Mouse (Mus musculus) spleen, postnatal 4 days (tissue): Measurements from ENCODE around the gene Hoga1.

Experiments used
- DNase-seq, 2 experiments: peaks; one replicate each; pipeline ENCODE4 v3.0.0; 2022; ENCODE audit warnings: low spot score in 2 of 2

The Hoga1 gene

GRCm38 (mm10) chr19:42021681-42022541 is 23.5 kb upstream of the Hoga1 start:
- DNase-seq = no peak

GRCm38 (mm10) chr19:42022542-42022848 is 22.9 kb upstream of the Hoga1 start:
- no peak for DNase-seq

- peak; percentile 70 to 87 for DNase-seq
Observed at GRCm38 (mm10) chr19:42026158-42026557, 19.3 kb upstream of the Hoga1 start.

GRCm38 (mm10) chr19:42031112-42031511 is 14.3 kb upstream of the Hoga1 start:
- DNase-seq = no peak

GRCm38 (mm10) chr19:42033611-42034010 is 11.8 kb upstream of the Hoga1 start:
- no peak for DNase-seq

- DNase-seq = no peak
Observed at GRCm38 (mm10) chr19:42034146-42034775, 11.1 kb upstream of the Hoga1 start.

GRCm38 (mm10) chr19:42034881-42035455 is 10.4 kb upstream of the Hoga1 start:
- DNase-seq = no peak

GRCm38 (mm10) chr19:42035456-42036248 is 9.8 kb upstream of the Hoga1 start, which contains the start of gene Ankrd2:
Gene Ankrd2, plus strand, starts transcription at chr19:42036000.
- peak; percentile 74 to 86 for DNase-seq

GRCm38 (mm10) chr19:42036357-42036756 is 9.1 kb upstream of the Hoga1 start:
- DNase-seq = no peak

- DNase-seq = no peak
Observed at GRCm38 (mm10) chr19:42037167-42037702, 8.2 kb upstream of the Hoga1 start.

GRCm38 (mm10) chr19:42038310-42038709 is 7.1 kb upstream of the Hoga1 start:
- DNase-seq = no peak

- DNase-seq = no peak
Observed at GRCm38 (mm10) chr19:42043988-42044387, 1.4 kb upstream of the Hoga1 start.

- no peak for DNase-seq
Observed at GRCm38 (mm10) chr19:42050251-42050650, 4.8 kb downstream of the Hoga1 start.

- no peak for DNase-seq
Observed at GRCm38 (mm10) chr19:42051351-42051750, 5.9 kb downstream of the Hoga1 start.

- DNase-seq = no peak
Observed at GRCm38 (mm10) chr19:42051948-42052347, 6.5 kb downstream of the Hoga1 start, which contains the start of gene 4933411K16Rik. Gene 4933411K16Rik, plus strand, starts transcription at chr19:42052248.

- DNase-seq = no peak
Observed at GRCm38 (mm10) chr19:42054255-42054654, 8.8 kb downstream of the Hoga1 start.

GRCm38 (mm10) chr19:42055881-42056280 is 10.5 kb downstream of the Hoga1 start:
- DNase-seq = no peak

GRCm38 (mm10) chr19:42056719-42057409 is 11.5 kb downstream of the Hoga1 start:
- DNase-seq = no peak

- DNase-seq = no peak
Observed at GRCm38 (mm10) chr19:42058426-42058825, 13.0 kb downstream of the Hoga1 start.

GRCm38 (mm10) chr19:42061443-42061842 is 16.0 kb downstream of the Hoga1 start:
- DNase-seq = no peak
